Mouse (Mus musculus): ENCODE data around the gene Svopl. TPM values are rescaled to one million over a fixed set of nuclear protein-coding genes. Genes with fewer than 3 reads are reported as not detected.

Gene Svopl
- total RNA-seq, 2 experiments from 2014 or later: 0.80 to 0.86 TPM

- DNase-seq: peak; percentile 26
Measured at GRCm38 (mm10) chr6:38031924-38032540, 14.8 kb downstream of the Svopl start.

- DNase-seq: no peak
Measured at GRCm38 (mm10) chr6:38028205-38028604, 18.6 kb downstream of the Svopl start.

GRCm38 (mm10) chr6:38027771-38028170 lies 19.0 kb downstream of the Svopl start:
- DNase-seq: no peak

DNA sequence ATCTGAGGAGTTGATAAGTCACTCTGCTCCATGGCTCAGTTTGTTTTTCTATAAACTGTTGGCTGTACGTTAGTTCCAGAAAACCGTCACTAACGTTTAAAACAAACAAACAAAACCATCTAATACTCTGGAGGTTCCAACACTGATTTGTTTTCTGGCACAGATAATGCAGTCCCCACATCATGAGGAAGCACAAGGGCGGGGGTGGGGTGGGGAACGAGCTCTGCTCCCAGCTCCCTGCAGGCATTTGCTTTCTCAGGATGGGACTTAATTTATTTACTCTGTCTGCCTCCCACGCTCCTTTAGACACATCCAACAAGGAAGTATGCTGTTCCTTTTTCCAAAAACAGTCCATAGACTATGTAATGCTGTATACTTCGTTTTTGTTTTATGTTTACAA lies 23.5 kb downstream of the Svopl start:
- DNase-seq: no peak

DNA sequence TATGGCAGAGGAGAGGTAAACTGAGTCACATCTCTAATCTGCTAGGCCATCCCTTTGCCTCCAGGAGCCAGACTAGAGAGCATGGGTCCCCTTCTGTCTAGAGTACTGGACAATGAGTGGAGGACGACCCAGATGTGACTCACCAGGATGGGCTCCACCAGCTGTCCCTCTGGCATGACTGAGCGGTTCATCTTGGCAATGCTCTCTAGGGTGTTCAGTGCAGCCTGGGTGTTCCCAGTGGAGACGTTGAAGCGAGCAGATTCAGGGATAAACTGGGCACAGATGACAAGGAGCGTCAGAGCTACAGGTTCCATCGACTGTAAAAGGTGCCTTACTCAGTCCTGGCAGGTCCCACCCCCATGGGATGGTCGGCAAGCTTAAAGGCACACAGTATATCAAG lies 25.4 kb downstream of the Svopl start:
- DNase-seq: no peak

GRCm38 (mm10) chr6:38012829-38013228 lies 34.0 kb downstream of the Svopl start:
- no peak for DNase-seq

DNA sequence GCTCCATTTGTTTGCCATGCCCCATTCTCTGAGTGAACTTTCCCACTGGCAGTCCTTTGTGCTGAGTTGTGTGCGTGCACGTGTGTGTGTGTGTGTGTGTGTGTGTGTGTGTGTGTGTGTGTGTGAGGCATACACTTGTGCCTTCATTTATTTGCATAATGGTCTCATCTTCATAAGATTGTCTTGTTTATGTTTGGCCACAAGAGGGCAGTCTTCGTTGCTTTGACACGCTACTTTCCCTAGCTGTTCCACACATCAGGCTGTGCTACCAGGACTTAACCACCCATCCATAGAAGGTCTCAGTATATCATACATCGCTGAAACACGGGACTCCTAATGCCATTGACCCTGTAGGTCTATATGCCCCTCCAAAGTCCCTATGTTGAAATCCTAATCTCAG lies 39.3 kb downstream of the Svopl start:
- DNase-seq: peak; percentile 52

DNA sequence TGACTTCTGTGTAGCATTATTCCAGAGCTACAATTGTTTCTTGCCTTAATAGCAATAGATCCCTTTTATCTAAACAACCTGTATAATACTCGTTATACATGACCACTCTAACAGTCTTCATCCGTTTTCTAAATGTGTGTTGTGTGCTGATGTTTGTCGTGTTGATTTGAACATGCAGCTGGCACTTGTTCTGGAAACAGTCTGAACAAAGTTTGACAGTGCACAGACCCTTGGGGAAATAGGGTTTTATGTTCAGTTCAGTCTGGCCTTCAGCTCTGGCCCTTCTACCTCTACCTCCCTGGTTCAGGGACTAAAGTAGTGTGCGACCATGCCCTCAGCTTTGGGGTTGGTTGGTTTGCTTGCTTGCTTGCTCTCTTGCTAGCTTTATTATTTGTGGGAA lies 79.4 kb downstream of the Svopl start:
- DNase-seq: no peak

- no peak for DNase-seq
Measured at GRCm38 (mm10) chr6:37951306-37951705, 95.5 kb downstream of the Svopl start.

DNA sequence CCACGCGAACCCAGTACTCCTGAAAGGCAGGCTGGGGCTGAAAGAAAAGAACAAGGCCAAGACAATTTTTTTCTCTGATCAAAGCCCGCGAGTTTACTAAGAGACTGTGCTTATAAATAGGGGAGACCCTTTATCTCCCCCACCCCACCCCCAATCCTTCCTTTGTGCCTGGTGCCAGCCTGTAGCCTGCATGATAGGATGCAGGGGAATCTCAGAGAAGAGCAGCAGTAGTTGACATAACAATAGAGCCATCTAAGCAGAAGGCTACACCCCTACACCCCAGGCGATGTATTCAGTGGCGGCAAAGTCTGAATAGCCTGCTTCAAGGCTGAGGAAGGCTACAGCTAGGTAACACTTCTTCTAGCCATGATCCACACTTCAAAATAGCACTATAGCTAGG lies 110.3 kb downstream of the Svopl start:
- no peak for DNase-seq

Other genes with a start within 250 kb of the Svopl start
- gene Trim24, start 176.2 kb downstream of the Svopl start, total RNA-seq (2021): 10 to 100 TPM; 26.2 to 30.0 TPM
- gene Tmem213, start 62.3 kb upstream of the Svopl start, total RNA-seq (2021): not detected
- gene Atp6v0a4, start 77.6 kb upstream of the Svopl start, total RNA-seq (2021): 1 to 10 TPM; 1.8 to 2.3 TPM
- gene D630045J12Rik, start 207.0 kb upstream of the Svopl start, total RNA-seq (2021): 1 to 10 TPM; 1.6 to 3.0 TPM